Mouse (Mus musculus) brain, embryonic 14.5 days (tissue): ENCODE measurements around the gene Gm36210.

Experiments
- CTCF ChIP-seq: fragments of 200-500 bp; IDR thresholded peaks from 2 replicates; pipeline ENCODE4 v1.5.1; 2012; ENCODE audit warnings: inconsistent platforms, mild to moderate bottlenecking, moderate library complexity, borderline replicate concordance; ENCODE audit not compliant: insufficient read depth, insufficient read length; ENCODE audit errors: extremely low read depth
- POLR2A ChIP-seq: fragments of 200-500 bp; IDR thresholded peaks from 2 replicates; pipeline ENCODE4 v1.6.1; 2012; ENCODE audit warnings: mild to moderate bottlenecking, inconsistent platforms, borderline replicate concordance; ENCODE audit not compliant: poor library complexity, insufficient read depth, insufficient read length, severe bottlenecking; ENCODE audit errors: extremely low read depth

GRCm38 (mm10) chr7:4870133-4870532 is 36.2 kb downstream of the Gm36210 start, which contains the start of gene Isoc2b:
- TF ChIP-seq CTCF (no peak), POLR2A (no peak)
